Mouse (Mus musculus): Measurements from ENCODE around the gene Sema4b.
A peak's percentile ranks its signal among the peaks of the same experiment; 100 is the strongest.

Sema4b gene

GRCm38 (mm10) chr7:80268897-80269750 lies 82.5 kb downstream of the Sema4b start, which contains the start of gene Vps33b:
TSS of gene Vps33b (plus strand) at chr7:80269649.
- DNase-seq (ENCODE audit: low spot score in 2 of 2): peak; percentile 93 to 97

DNA sequence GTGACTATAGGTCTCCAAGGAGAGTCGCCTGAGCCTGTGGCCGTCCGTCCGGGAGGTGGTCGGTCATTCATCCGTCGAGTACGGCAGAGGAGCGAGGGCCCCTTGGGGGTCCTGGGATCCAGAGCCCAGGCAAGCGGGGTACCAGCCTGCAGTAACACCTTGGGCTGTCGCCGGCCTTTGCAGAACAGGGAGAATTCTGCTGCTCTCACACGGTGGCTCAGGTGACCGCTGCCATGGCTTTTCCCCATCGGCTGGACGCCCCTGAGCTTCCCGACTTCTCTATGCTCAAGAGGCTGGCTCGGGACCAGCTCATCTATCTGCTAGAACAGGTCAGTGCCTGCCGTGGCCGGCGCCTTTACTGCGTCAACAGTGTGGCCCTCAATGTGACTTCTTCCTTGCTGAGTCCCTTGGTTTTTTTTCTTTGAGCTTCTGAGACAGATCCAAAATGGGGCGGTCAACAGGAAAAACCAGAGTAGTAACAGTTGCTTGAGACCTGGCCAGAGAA lies 83.2 kb downstream of the Sema4b start:
- no peak for DNase-seq (ENCODE audit: low spot score in 2 of 2)

DNA sequence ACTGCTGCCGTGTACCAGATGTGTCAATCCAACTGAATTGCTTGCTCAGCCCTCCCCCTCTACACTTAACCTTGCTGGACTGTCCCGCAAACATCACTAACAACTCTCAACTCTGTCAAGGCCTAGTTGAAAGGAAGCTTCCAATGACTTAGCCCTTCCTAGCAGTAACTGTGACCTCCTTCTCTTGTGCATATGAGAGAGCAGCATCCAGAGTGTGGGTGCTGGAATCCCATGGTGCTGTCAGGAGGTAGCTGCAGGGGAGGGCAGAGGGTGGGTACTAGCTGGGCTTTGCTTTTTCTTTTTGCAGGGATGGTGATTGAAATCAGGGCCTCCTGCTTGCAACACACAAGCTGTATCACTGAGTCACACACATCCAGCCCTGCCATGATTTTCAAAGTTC lies 86.8 kb downstream of the Sema4b start:
- DNase-seq (ENCODE audit: low spot score in 2 of 2): no peak

Data from spleen, postnatal 4 days (tissue).